Mouse (Mus musculus): ENCODE results near the gene Pgm2l1.
"Not testable (repeated sequence)": the region's sequence is repeated elsewhere in the genome, so short reads cannot be mapped to it uniquely, and the experiment has no call there.

The Pgm2l1 gene

GRCm38 (mm10) chr7:100227896-100228525, 817 bp downstream of the Pgm2l1 start:
- in situ Hi-C loops (cut with MboI; ENCODE audit: low sequenced_read_pairs) = no loop called here

DNA sequence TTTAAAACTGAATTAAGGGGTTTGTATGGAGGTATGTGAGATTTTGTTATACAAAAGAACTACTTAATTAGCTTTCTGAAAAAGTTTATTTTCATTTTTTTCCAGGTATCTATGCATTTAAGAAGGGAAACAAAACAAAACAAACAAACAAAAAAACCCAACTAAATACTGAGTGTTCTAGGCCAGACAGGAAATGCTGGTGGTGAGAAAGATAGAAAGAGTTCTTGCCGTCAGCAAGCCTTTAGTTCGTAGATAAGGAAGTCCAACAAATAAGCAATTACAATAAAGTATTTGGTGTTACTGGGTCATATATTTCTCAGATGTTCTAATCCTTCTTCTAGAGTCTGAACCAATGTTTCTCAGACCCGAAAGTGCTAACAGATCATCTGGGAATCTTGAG, 1.8 kb downstream of the Pgm2l1 start:
- in situ Hi-C loops (cut with MboI; ENCODE audit: low sequenced_read_pairs) = no loop called here

- in situ Hi-C loops (cut with MboI; ENCODE audit: low sequenced_read_pairs) = no loop called here
These were observed 3.5 kb downstream of the Pgm2l1 start for GRCm38 (mm10) chr7:100230646-100231045.

DNA sequence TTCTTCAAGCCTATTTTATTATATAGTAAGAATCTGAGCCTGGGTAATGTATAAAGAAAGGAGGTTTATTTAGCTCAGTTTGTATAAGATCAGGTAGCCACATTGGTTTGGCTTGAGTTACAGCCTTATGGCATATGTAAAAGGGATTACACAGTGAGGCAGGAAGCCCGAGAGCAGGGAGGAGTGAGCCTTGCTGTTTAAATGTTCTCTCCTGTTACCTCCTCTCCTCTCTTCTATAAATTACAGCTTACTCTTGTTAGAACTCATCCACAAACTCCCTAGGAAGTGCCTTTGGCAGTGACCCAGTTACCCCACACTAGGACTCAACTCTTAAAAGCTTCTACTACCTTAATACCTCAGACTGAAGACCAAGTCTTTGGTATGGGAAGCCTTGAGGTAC, 4.5 kb downstream of the Pgm2l1 start:
- in situ Hi-C loops (cut with MboI; ENCODE audit: low sequenced_read_pairs) = no loop called here

- in situ Hi-C loops (cut with MboI; ENCODE audit: low sequenced_read_pairs) = no loop called here
These were observed 6.5 kb downstream of the Pgm2l1 start for GRCm38 (mm10) chr7:100233681-100234080.

DNA sequence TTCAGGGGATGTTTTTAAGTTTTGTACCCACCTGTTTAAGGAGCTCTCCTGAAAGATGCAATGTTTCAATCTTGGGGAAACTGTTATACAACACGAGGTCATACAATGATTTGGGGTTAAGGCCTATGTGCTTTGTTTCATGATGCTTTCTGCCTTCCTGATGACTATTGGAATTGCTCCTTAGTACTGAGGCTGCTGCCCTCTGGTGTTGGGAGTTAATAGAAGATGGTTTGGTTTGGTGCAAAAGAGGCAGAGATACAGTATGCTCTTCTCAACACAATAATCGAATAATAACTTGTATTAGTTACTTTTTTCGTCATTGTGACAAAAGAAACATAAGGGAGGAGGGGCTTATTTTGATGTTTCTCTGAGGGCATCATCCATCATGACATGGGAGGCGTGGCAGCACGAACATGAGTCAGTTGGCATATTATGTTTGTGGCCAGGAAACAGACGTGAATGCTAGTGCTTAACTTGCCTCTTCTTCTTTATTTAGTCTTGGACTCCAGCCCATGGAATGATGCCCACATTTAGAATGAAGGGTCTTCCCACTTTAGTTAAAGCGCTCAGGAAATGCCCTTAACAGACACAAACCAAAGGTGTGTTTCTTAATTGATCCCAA, 7.2 kb downstream of the Pgm2l1 start:
- in situ Hi-C loops (cut with MboI; ENCODE audit: low sequenced_read_pairs) = no loop called here

- in situ Hi-C loops (cut with MboI; ENCODE audit: low sequenced_read_pairs) = no loop called here
These were observed 11.1 kb downstream of the Pgm2l1 start for GRCm38 (mm10) chr7:100238271-100238670.

DNA sequence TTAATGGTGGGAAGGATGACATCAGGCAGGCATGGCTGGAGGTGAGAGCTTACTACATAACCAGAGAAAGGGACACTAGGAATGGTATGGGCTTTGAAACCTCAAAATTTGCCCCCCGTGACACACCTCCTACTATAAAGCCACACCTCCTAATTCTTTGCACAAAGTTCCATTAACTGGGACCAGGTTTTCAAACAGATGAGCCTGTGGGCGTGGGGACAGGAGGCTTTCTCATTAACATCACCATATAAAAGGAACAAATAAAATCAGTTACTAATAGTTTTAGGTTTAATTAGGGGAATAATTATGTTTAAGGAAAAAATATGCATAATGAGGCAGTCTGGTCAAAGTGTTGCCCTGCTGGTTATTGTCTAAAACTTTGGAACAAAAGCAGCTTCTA, 13.4 kb downstream of the Pgm2l1 start:
- in situ Hi-C loops (cut with MboI; ENCODE audit: low sequenced_read_pairs) = no loop called here

DNA sequence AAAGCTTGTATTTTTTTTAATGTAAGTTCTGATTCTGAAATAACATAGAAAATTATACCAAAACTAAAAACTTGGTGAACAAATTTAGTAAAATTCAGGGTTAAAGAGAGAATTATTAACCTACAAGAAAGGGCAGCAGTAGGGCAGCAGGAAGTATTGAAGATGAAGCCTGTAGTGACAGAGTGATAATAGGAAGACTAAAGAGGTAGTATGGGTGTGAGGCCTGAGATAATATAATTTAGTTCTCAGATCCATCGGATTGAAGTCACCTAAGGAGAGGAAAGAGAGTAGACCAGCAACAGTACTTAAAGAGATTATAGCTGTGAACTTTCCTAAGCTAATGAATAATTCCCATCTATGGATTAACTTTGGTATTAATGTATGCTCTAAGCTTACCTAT, 15.8 kb downstream of the Pgm2l1 start:
- in situ Hi-C loops (cut with MboI; ENCODE audit: low sequenced_read_pairs) = no loop called here

- in situ Hi-C loops (cut with MboI; ENCODE audit: low sequenced_read_pairs) = no loop called here
These were observed 17.0 kb downstream of the Pgm2l1 start for GRCm38 (mm10) chr7:100244225-100244624.

GRCm38 (mm10) chr7:100245176-100245575, 18.0 kb downstream of the Pgm2l1 start:
- in situ Hi-C loops (cut with MboI; ENCODE audit: low sequenced_read_pairs) = no loop called here

DNA sequence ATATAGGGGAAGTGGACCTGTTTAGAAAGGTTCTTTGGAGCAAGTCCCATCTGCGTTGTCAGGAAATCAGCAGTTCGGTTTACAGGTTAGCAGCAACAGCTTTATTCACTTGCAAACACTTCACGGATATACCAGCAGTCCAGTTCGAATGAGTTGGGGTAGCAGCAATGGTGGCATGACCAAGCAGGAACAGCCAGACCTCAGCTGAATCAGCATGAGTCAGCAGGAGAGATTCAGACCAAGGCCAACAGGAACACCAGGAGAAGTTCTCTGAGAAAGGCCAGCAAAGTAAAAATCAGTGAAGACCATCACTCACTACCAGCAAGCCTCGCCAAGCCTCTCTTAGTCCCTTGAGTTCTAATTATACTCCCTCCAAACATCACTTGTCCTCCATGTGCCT, 23.5 kb downstream of the Pgm2l1 start:
- in situ Hi-C loops (cut with MboI; ENCODE audit: low sequenced_read_pairs) = no loop called here

GRCm38 (mm10) chr7:100262350-100262749, 35.2 kb downstream of the Pgm2l1 start:
- in situ Hi-C loops (cut with MboI; ENCODE audit: low sequenced_read_pairs) = no loop called here

DNA sequence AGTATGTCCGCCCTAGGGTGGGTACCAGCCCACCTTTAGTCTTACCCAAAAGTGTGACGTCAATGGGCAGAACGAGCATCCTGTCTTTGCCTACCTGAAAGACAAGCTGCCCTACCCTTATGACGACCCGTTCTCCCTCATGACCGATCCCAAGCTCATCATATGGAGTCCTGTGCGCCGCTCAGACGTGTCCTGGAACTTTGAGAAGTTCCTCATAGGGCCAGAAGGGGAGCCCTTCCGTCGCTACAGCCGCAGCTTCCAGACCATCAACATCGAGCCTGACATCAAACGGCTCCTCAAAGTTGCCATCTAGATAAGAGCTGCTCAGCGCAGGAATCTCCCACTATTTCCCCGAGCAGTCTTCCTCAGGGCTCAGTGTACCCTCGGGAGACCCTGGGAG, 37.7 kb downstream of the Pgm2l1 start:
- in situ Hi-C loops (cut with MboI; ENCODE audit: low sequenced_read_pairs) = not testable (repeated sequence)

- in situ Hi-C loops (cut with MboI; ENCODE audit: low sequenced_read_pairs) = no loop called here
These were observed 45.2 kb downstream of the Pgm2l1 start for GRCm38 (mm10) chr7:100272369-100272768.

DNA sequence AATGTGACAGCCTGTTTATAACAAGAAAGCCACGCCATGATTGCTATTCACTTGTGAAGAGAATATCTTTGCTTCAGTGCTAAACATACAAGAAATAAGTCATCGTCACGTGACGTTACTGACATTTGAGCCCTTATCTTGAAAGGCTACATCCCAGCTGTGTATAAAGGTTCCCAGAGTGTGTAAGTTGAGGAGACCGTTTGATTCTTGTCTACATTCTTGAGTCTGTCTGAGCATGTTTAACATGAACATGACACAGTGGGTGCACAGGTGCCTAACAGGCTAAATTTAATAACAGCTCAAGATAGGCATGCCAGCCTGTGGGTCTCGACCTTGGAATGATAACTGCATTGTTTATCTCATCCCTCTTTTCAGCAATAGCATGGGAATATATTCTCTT, 47.3 kb downstream of the Pgm2l1 start:
- in situ Hi-C loops (cut with MboI; ENCODE audit: low sequenced_read_pairs) = no loop called here

- in situ Hi-C loops (cut with MboI; ENCODE audit: low sequenced_read_pairs) = no loop called here
These were observed 49.2 kb downstream of the Pgm2l1 start for GRCm38 (mm10) chr7:100276397-100276796.

DNA sequence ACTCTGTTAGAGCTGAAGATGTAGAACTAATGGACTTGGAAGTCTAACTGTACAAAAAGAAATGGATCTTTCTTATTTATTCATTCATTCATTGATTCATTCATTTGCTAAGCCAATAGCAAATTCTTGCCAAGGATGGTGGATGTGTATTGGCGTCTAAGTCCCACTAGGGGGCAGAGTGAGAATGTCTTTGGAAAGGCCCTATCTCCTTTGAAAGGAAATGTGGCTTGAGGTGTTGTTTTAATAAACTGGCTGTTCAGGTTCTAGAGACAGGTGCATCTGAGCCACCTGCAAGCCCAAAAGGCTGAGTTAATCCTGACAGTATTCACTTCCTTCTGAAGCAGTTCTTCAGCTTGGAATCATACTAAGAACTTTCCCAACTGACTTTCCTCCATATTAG, 52.6 kb downstream of the Pgm2l1 start:
- in situ Hi-C loops (cut with MboI; ENCODE audit: low sequenced_read_pairs) = loop anchor here (10.0 kb wide), 1 partner anchor 115 kb away; no protein-coding TSS in a partner anchor

DNA sequence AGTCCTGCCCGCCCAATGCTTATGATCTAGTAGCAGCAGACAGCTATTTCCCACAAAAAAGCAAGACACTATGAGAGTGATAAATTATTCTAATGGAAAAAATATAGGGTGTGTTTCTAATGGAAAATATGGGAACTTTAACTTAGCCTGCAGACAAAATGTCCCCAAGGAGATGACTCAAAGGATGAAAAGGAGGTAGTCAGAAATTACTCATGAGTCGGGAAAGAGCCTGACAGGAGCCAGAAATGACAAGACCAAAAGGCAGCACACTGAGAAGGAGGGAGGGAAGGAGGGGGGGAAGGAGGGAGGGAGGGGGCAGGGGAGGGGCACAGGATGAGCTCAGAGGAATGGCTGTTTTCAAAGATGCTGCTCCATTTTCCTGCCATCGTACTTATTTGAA, 54.4 kb downstream of the Pgm2l1 start:
- in situ Hi-C loops (cut with MboI; ENCODE audit: low sequenced_read_pairs) = loop anchor here (10.0 kb wide), 1 partner anchor 113 kb away; no protein-coding TSS in a partner anchor

DNA sequence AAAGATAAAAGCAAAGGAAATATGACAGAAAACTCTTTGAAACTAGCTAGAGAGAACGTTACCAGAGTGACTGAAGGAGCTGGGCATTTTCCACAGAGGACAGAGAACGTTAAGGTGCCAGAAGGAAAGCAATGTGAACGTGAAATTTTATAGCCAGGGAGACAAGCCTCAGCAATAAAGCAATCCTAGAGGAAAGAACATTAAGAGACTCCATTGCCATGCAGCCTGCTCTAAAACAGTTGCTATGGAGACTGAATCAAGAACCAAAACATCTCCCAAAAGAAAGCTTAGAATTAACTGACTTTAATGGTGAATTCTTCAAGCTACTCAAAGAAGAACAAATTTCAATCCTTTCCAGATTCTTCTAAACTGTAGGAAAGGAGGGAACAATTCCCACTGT, 56.1 kb downstream of the Pgm2l1 start:
- in situ Hi-C loops (cut with MboI; ENCODE audit: low sequenced_read_pairs) = loop anchor here (10.0 kb wide), 1 partner anchor 112 kb away; no protein-coding TSS in a partner anchor

DNA sequence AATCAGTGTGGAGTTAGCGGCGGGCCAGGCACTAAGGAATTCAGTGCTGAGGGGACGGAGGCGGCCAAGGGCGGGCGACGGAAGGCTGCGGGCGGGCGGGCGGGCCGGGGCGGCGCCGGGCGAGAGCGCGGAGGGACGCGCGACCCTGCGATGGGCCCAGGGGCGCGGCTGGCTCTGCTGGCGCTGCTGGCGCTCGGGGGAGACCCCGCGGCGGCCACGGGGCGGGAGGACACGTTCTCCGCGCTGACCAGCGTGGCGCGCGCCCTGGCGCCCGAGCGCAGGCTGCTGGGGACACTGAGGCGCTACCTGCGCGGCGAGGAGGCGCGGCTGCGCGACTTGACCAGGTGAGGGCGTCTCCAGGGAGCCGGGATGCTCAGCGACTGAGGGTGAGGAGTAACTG, 58.2 kb downstream of the Pgm2l1 start, which contains the start of gene P4ha3:
P4ha3 (plus strand) TSS at position 138 of the 400 bp plus-strand sequence.
- in situ Hi-C loops (cut with MboI; ENCODE audit: low sequenced_read_pairs) = loop anchor here (10.0 kb wide), 1 partner anchor 109 kb away; no protein-coding TSS in a partner anchor

All from CH12F3 (cell line).